Mouse (Mus musculus): ENCODE results near the gene Arpp19.

DNA sequence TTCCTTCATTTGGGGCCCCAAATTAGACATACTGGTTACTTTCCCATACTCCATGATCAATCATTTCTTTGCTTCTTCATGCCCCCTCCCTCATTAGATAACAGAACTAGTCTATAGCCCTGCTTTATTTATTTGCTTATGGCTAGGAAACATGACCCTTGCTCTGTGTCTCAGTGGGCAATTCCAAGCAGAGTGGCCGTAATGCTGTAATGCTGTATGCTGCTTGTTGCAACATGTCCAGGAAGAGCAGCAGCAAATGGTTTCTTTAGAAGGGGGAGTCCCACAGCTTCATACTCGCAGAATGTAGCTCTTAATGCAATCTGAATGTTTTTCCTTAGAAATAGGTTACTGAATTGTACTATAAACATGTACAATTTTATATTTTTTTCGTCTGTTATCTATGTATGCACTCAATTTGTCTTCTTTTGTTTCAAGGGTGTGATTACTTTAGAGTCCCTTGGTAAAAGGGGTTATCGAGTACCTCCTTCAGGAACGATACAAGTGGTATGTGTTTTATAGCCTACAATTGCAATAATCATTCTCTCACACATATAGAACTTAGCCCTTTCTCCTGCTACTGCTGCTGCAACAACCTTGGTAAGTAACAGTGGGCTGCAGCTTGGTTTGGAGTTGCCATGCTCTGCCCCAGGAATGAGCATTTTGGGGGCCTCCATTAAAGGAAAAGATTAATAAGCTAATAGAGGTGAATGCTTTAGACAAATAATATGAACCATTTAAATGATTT, 14.1 kb upstream of the Arpp19 start:
- TF ChIP-seq CTCF (IDR thresholded peaks at IDR 0.05) (no peak), EP300 (IDR thresholded peaks at IDR 0.05) (no peak)
